Mouse (Mus musculus): ENCODE measurements around the gene March1. TPM values are rescaled to one million over a fixed set of nuclear protein-coding genes. Genes with fewer than 3 reads are reported as not detected.

Gene March1
- polyA plus RNA-seq, 1 experiment from 2014 or later: 1.1 TPM

- no peak for ATAC-seq (ENCODE audit: low read depth)
- no peaks in the 10 kb centered on the region for H3K27me3 ChIP-seq (ENCODE audit: control insufficient read depth, insufficient read depth, low read depth, low read length)
- 58% methylated on average over 2 of the region's 2 CpGs for WGBS (ENCODE audit: insufficient replicate concordance)
Measured at GRCm38 (mm10) chr8:65661885-65662284, 44.2 kb downstream of the March1 start.

GRCm38 (mm10) chr8:65665786-65666185 lies 48.1 kb downstream of the March1 start:
- Histone ChIP-seq H3K27ac (ENCODE audit: low read length) (no peak overlapping the region), H3K9me3 (replicated peaks; ENCODE audit: control insufficient read depth, low read length) (no peaks in the 10 kb centered on the region), H3K36me3 (ENCODE audit: control insufficient read depth, insufficient read depth) (no peaks in the 10 kb centered on the region), H3K4me3 (ENCODE audit: low read depth, low read length) (no peak overlapping the region), H3K4me1 (ENCODE audit: control insufficient read depth, low read depth, low read length) (no peaks in the 10 kb centered on the region), H3K4me2 (ENCODE audit: low read depth, low read length) (no peak overlapping the region), H3K9ac (ENCODE audit: low read depth, low read length) (no peak overlapping the region), H3K27me3 (ENCODE audit: control insufficient read depth, insufficient read depth, low read depth, low read length) (no peaks in the 10 kb centered on the region)
- 66% methylated on average over 2 of the region's 2 CpGs for WGBS (ENCODE audit: insufficient replicate concordance)
- ATAC-seq (ENCODE audit: low read depth): no peak

More at GRCm38 (mm10) chr8:65661885-65662284, 44.2 kb downstream of the March1 start:
- no peak overlapping the region for H3K9ac ChIP-seq (ENCODE audit: low read depth, low read length)
- H3K4me1 ChIP-seq (ENCODE audit: control insufficient read depth, low read depth, low read length): no peaks in the 10 kb centered on the region
- no peak overlapping the region for H3K4me2 ChIP-seq (ENCODE audit: low read depth, low read length)
- no peak overlapping the region for H3K27ac ChIP-seq (ENCODE audit: low read length)
- no peaks in the 10 kb centered on the region for H3K36me3 ChIP-seq (ENCODE audit: control insufficient read depth, insufficient read depth)
- H3K9me3 ChIP-seq (replicated peaks; ENCODE audit: control insufficient read depth, low read length): no peaks in the 10 kb centered on the region
- H3K4me3 ChIP-seq (ENCODE audit: low read depth, low read length): no peak overlapping the region

GRCm38 (mm10) chr8:65743066-65743465 lies 125.4 kb downstream of the March1 start:
- Histone ChIP-seq H3K27me3 (ENCODE audit: control insufficient read depth, insufficient read depth, low read depth, low read length) (no peaks in the 10 kb centered on the region), H3K4me3 (ENCODE audit: low read depth, low read length) (no peak overlapping the region), H3K4me2 (ENCODE audit: low read depth, low read length) (no peak overlapping the region), H3K4me1 (ENCODE audit: control insufficient read depth, low read depth, low read length) (no peaks in the 10 kb centered on the region), H3K36me3 (ENCODE audit: control insufficient read depth, insufficient read depth) (no peaks in the 10 kb centered on the region), H3K9me3 (replicated peaks; ENCODE audit: control insufficient read depth, low read length) (no peaks in the 10 kb centered on the region), H3K9ac (ENCODE audit: low read depth, low read length) (no peak overlapping the region), H3K27ac (ENCODE audit: low read length) (no peak overlapping the region)
- no peak for ATAC-seq (ENCODE audit: low read depth)

GRCm38 (mm10) chr8:65775815-65776214 lies 158.1 kb downstream of the March1 start:
- no peak overlapping the region for H3K27ac ChIP-seq (ENCODE audit: low read length)
- no peak overlapping the region for H3K4me3 ChIP-seq (ENCODE audit: low read depth, low read length)
- no peaks in the 10 kb centered on the region for H3K4me1 ChIP-seq (ENCODE audit: control insufficient read depth, low read depth, low read length)
- H3K4me2 ChIP-seq (ENCODE audit: low read depth, low read length): no peak overlapping the region
- H3K27me3 ChIP-seq (ENCODE audit: control insufficient read depth, insufficient read depth, low read depth, low read length): no peaks in the 10 kb centered on the region
- no peak for ATAC-seq (ENCODE audit: low read depth)
- no peaks in the 10 kb centered on the region for H3K9me3 ChIP-seq (replicated peaks; ENCODE audit: control insufficient read depth, low read length)
- no peak overlapping the region for H3K9ac ChIP-seq (ENCODE audit: low read depth, low read length)
- WGBS (ENCODE audit: insufficient replicate concordance): 58% methylated on average over 2 of the region's 2 CpGs
- no peaks in the 10 kb centered on the region for H3K36me3 ChIP-seq (ENCODE audit: control insufficient read depth, insufficient read depth)

- H3K9ac ChIP-seq (ENCODE audit: low read depth, low read length): no peak overlapping the region
- no peak for ATAC-seq (ENCODE audit: low read depth)
- 43% methylated on average over 5 of the region's 5 CpGs for WGBS (ENCODE audit: insufficient replicate concordance)
- H3K4me3 ChIP-seq (ENCODE audit: low read depth, low read length): no peak overlapping the region
- H3K27me3 ChIP-seq (ENCODE audit: control insufficient read depth, insufficient read depth, low read depth, low read length): no peaks in the 10 kb centered on the region
- H3K27ac ChIP-seq (ENCODE audit: low read length): no peak overlapping the region
- H3K36me3 ChIP-seq (ENCODE audit: control insufficient read depth, insufficient read depth): no peaks in the 10 kb centered on the region
- H3K4me1 ChIP-seq (ENCODE audit: control insufficient read depth, low read depth, low read length): no peaks in the 10 kb centered on the region
- H3K4me2 ChIP-seq (ENCODE audit: low read depth, low read length): no peak overlapping the region
- H3K9me3 ChIP-seq (replicated peaks; ENCODE audit: control insufficient read depth, low read length): no peaks in the 10 kb centered on the region
Measured at GRCm38 (mm10) chr8:65781156-65781555, 163.5 kb downstream of the March1 start.

GRCm38 (mm10) chr8:65812971-65813370 lies 195.3 kb downstream of the March1 start:
- H3K4me2 ChIP-seq (ENCODE audit: low read depth, low read length): no peak overlapping the region
- no peak for ATAC-seq (ENCODE audit: low read depth)
- H3K36me3 ChIP-seq (ENCODE audit: control insufficient read depth, insufficient read depth): no peaks in the 10 kb centered on the region
- H3K9ac ChIP-seq (ENCODE audit: low read depth, low read length): no peak overlapping the region
- 63% methylated on average over 2 of the region's 2 CpGs for WGBS (ENCODE audit: insufficient replicate concordance)
- no peaks in the 10 kb centered on the region for H3K9me3 ChIP-seq (replicated peaks; ENCODE audit: control insufficient read depth, low read length)
- H3K27me3 ChIP-seq (ENCODE audit: control insufficient read depth, insufficient read depth, low read depth, low read length): no peaks in the 10 kb centered on the region
- H3K4me1 ChIP-seq (ENCODE audit: control insufficient read depth, low read depth, low read length): no peaks in the 10 kb centered on the region
- H3K4me3 ChIP-seq (ENCODE audit: low read depth, low read length): no peak overlapping the region
- H3K27ac ChIP-seq (ENCODE audit: low read length): no peak overlapping the region

- H3K27ac ChIP-seq (ENCODE audit: low read length): no peak overlapping the region
- H3K9me3 ChIP-seq (replicated peaks; ENCODE audit: control insufficient read depth, low read length): no peaks in the 10 kb centered on the region
- H3K4me1 ChIP-seq (ENCODE audit: control insufficient read depth, low read depth, low read length): no peaks in the 10 kb centered on the region
- 55% methylated on average over 3 of the region's 3 CpGs for WGBS (ENCODE audit: insufficient replicate concordance)
- H3K4me2 ChIP-seq (ENCODE audit: low read depth, low read length): no peak overlapping the region
- no peak for ATAC-seq (ENCODE audit: low read depth)
- no peak overlapping the region for H3K9ac ChIP-seq (ENCODE audit: low read depth, low read length)
- no peak overlapping the region for H3K4me3 ChIP-seq (ENCODE audit: low read depth, low read length)
- H3K36me3 ChIP-seq (ENCODE audit: control insufficient read depth, insufficient read depth): no peaks in the 10 kb centered on the region
- H3K27me3 ChIP-seq (ENCODE audit: control insufficient read depth, insufficient read depth, low read depth, low read length): no peaks in the 10 kb centered on the region
Measured at GRCm38 (mm10) chr8:65922294-65923019, 304.8 kb downstream of the March1 start.

- H3K4me1 ChIP-seq (ENCODE audit: control insufficient read depth, low read depth, low read length): no peaks in the 10 kb centered on the region
- no peak overlapping the region for H3K9ac ChIP-seq (ENCODE audit: low read depth, low read length)
- H3K9me3 ChIP-seq (replicated peaks; ENCODE audit: control insufficient read depth, low read length): no peaks in the 10 kb centered on the region
- H3K27me3 ChIP-seq (ENCODE audit: control insufficient read depth, insufficient read depth, low read depth, low read length): no peaks in the 10 kb centered on the region
- H3K36me3 ChIP-seq (ENCODE audit: control insufficient read depth, insufficient read depth): no peaks in the 10 kb centered on the region
- no peak overlapping the region for H3K27ac ChIP-seq (ENCODE audit: low read length)
- ATAC-seq (ENCODE audit: low read depth): no peak
- no peak overlapping the region for H3K4me3 ChIP-seq (ENCODE audit: low read depth, low read length)
- 31% methylated on average over 5 of the region's 5 CpGs for WGBS (ENCODE audit: insufficient replicate concordance)
- H3K4me2 ChIP-seq (ENCODE audit: low read depth, low read length): no peak overlapping the region
Measured at GRCm38 (mm10) chr8:65956948-65957347, 339.2 kb downstream of the March1 start.

- H3K4me1 ChIP-seq (ENCODE audit: control insufficient read depth, low read depth, low read length): no peaks in the 10 kb centered on the region
- H3K9ac ChIP-seq (ENCODE audit: low read depth, low read length): no peak overlapping the region
- no peak overlapping the region for H3K27ac ChIP-seq (ENCODE audit: low read length)
- H3K9me3 ChIP-seq (replicated peaks; ENCODE audit: control insufficient read depth, low read length): no peaks in the 10 kb centered on the region
- no peak for ATAC-seq (ENCODE audit: low read depth)
- H3K27me3 ChIP-seq (ENCODE audit: control insufficient read depth, insufficient read depth, low read depth, low read length): no peaks in the 10 kb centered on the region
- H3K4me3 ChIP-seq (ENCODE audit: low read depth, low read length): no peak overlapping the region
- no peaks in the 10 kb centered on the region for H3K36me3 ChIP-seq (ENCODE audit: control insufficient read depth, insufficient read depth)
- no peak overlapping the region for H3K4me2 ChIP-seq (ENCODE audit: low read depth, low read length)
Measured at GRCm38 (mm10) chr8:65957492-65957891, 339.8 kb downstream of the March1 start.
